Mouse (Mus musculus) intestine, embryonic 14.5 days (tissue): ENCODE measurements around the gene Trappc3l. TPM values are rescaled to one million over a fixed set of nuclear protein-coding genes. Genes with fewer than 3 reads are reported as not detected.

Source experiments
- ATAC-seq: fragments of 200-750 bp; cut with Nextera tagmentation; replicated peaks from 2 replicates; pipeline ENCODE4 v1.8.0; 2017; ENCODE audit warnings: low read depth, moderate number of reproducible peaks, moderate TSS enrichment, moderate library complexity; ENCODE audit not compliant: low FRiP score, low TSS enrichment
- DNase-seq: peaks from one replicate; pipeline ENCODE4 v3.0.0-alpha.2; 2018; ENCODE audit warnings: low spot score
- H3K27ac ChIP-seq: fragments of 300-500 bp; sonication (generic); 2 replicates; pipeline ENCODE4 v1.5.1; 2014; ENCODE audit warnings: low read depth, mild to moderate bottlenecking, control low read depth
- H3K27me3 ChIP-seq: fragments of 300-500 bp; sonication (generic); replicated peaks from 2 replicates; pipeline ENCODE4 v1.6.1; 2014; ENCODE audit warnings: low read length, control low read depth; ENCODE audit not compliant: control insufficient read depth, insufficient read depth
- H3K36me3 ChIP-seq: fragments of 300-500 bp; sonication (generic); 2 replicates; pipeline ENCODE4 v1.6.1; 2014; ENCODE audit warnings: low read length, control low read depth; ENCODE audit not compliant: control insufficient read depth, insufficient read depth
- H3K4me1 ChIP-seq: fragments of 300-500 bp; sonication (generic); replicated peaks from 2 replicates; pipeline ENCODE4 v1.6.1; 2014; ENCODE audit warnings: low read length, control low read depth, mixed read lengths; ENCODE audit not compliant: control insufficient read depth, insufficient read depth
- H3K4me2 ChIP-seq: fragments of 300-500 bp; sonication (generic); 2 replicates; pipeline ENCODE4 v1.6.1; 2014; ENCODE audit warnings: low read length
- H3K4me3 ChIP-seq: fragments of 300-500 bp; sonication (generic); 2 replicates; pipeline ENCODE4 v1.5.1; 2014; ENCODE audit warnings: low read depth, low read length, control low read depth, mixed read lengths
- H3K9ac ChIP-seq: fragments of 300-500 bp; sonication (generic); 2 replicates; pipeline ENCODE4 v1.6.1; 2014; ENCODE audit warnings: mild to moderate bottlenecking, low read length
- H3K9me3 ChIP-seq: fragments of 300-500 bp; sonication (generic); 2 replicates; pipeline ENCODE4 v1.6.1; 2016; ENCODE audit warnings: low read length, control low read depth; ENCODE audit not compliant: control insufficient read depth
- WGBS: fragments of 180-500 bp; shearing (Covaris S2); extraction: QIAGEN DNeasy Blood & Tissue Kit; methylation state at CpG from one replicate; pipeline ENCODE4 v1.1.7; 2014; 5-methylcytosine and 5-hydroxymethylcytosine counted together
- polyA plus RNA-seq: library from polyadenylated mRNA; unstranded; fragments of >200 nt; fragmentation: Nextera tagmentation; extraction: Ambion mirVana; gene quantifications from 2 replicates; pipeline ENCODE4 v1.2.1, GENCODE M21; 2014

The Trappc3l gene
- polyA plus RNA-seq, 1 experiment from 2014 or later = not detected

- Histone ChIP-seq H3K9ac (no peak overlapping the region), H3K27ac (no peak overlapping the region), H3K36me3 (no peaks in the 10 kb centered on the region), H3K27me3 (no peaks in the 10 kb centered on the region), H3K4me1 (no peaks in the 10 kb centered on the region), H3K4me2 (no peak overlapping the region), H3K9me3 (no peaks in the 10 kb centered on the region), H3K4me3 (no peak overlapping the region)
- ATAC-seq = no peak
- DNase-seq = no peak
- 25% methylated on average over 6 of the region's 6 CpGs for WGBS
Observed at GRCm38 (mm10) chr10:34136432-34136831, 99.0 kb downstream of the Trappc3l start.

GRCm38 (mm10) chr10:34138027-34138426, 100.6 kb downstream of the Trappc3l start:
- Histone ChIP-seq H3K9me3 (no peaks in the 10 kb centered on the region), H3K4me2 (no peak overlapping the region), H3K27ac (no peak overlapping the region), H3K27me3 (no peaks in the 10 kb centered on the region), H3K4me1 (no peaks in the 10 kb centered on the region), H3K9ac (no peak overlapping the region), H3K36me3 (no peaks in the 10 kb centered on the region), H3K4me3 (no peak overlapping the region)
- 43% methylated on average over 6 of the region's 6 CpGs for WGBS
- no peak for ATAC-seq
- no peak for DNase-seq

- no peak for DNase-seq
- Histone ChIP-seq H3K4me2 (no peak overlapping the region), H3K27me3 (no peaks in the 10 kb centered on the region), H3K9me3 (no peaks in the 10 kb centered on the region), H3K4me1 (no peaks in the 10 kb centered on the region), H3K36me3 (no peaks in the 10 kb centered on the region), H3K4me3 (no peak overlapping the region), H3K9ac (no peak overlapping the region), H3K27ac (no peak overlapping the region)
- WGBS = 73% methylated on average over 4 of the region's 4 CpGs
- no peak for ATAC-seq
Observed at GRCm38 (mm10) chr10:34139768-34140167, 102.4 kb downstream of the Trappc3l start.

- WGBS = 76% methylated on average over 2 of the region's 2 CpGs
- DNase-seq = no peak
- H3K27ac ChIP-seq = no peak overlapping the region
- no peaks in the 10 kb centered on the region for H3K27me3 ChIP-seq
- H3K36me3 ChIP-seq = no peaks in the 10 kb centered on the region
- no peak for ATAC-seq
- H3K9me3 ChIP-seq = no peaks in the 10 kb centered on the region
- H3K9ac ChIP-seq = no peak overlapping the region
- H3K4me1 ChIP-seq = no peaks in the 10 kb centered on the region
- H3K4me2 ChIP-seq = no peak overlapping the region
- H3K4me3 ChIP-seq = no peak overlapping the region
Observed at GRCm38 (mm10) chr10:34141693-34142092, 104.3 kb downstream of the Trappc3l start.

- ATAC-seq (no peak), DNase-seq (no peak)
- H3K27me3 ChIP-seq = no peaks in the 10 kb centered on the region
- H3K27ac ChIP-seq = no peak overlapping the region
- H3K9me3 ChIP-seq = no peaks in the 10 kb centered on the region
- H3K4me3 ChIP-seq = no peak overlapping the region
- H3K4me1 ChIP-seq = no peaks in the 10 kb centered on the region
- WGBS = 77% methylated on average over 3 of the region's 3 CpGs
- H3K4me2 ChIP-seq = no peak overlapping the region
- no peak overlapping the region for H3K9ac ChIP-seq
- peaks cover 18% of the 10 kb centered on the region for H3K36me3 ChIP-seq
Observed at GRCm38 (mm10) chr10:34149772-34150171, 112.4 kb downstream of the Trappc3l start.

GRCm38 (mm10) chr10:34150454-34150853, 113.1 kb downstream of the Trappc3l start:
- Histone ChIP-seq H3K27ac (no peak overlapping the region), H3K9ac (no peak overlapping the region), H3K4me2 (no peak overlapping the region), H3K36me3 (peaks cover 18% of the 10 kb centered on the region), H3K27me3 (no peaks in the 10 kb centered on the region), H3K9me3 (no peaks in the 10 kb centered on the region), H3K4me1 (no peaks in the 10 kb centered on the region), H3K4me3 (no peak overlapping the region)
- WGBS = 39% methylated on average over 6 of the region's 6 CpGs
- ATAC-seq (no peak), DNase-seq (no peak)

GRCm38 (mm10) chr10:34151827-34152226, 114.4 kb downstream of the Trappc3l start:
- H3K36me3 ChIP-seq = peaks cover 22% of the 10 kb centered on the region
- no peak overlapping the region for H3K4me3 ChIP-seq
- H3K9ac ChIP-seq = no peak overlapping the region
- DNase-seq (no peak), ATAC-seq (no peak)
- no peaks in the 10 kb centered on the region for H3K4me1 ChIP-seq
- WGBS = 79% methylated on average over 3 of the region's 3 CpGs
- H3K4me2 ChIP-seq = no peak overlapping the region
- no peaks in the 10 kb centered on the region for H3K27me3 ChIP-seq
- no peak overlapping the region for H3K27ac ChIP-seq
- H3K9me3 ChIP-seq = no peaks in the 10 kb centered on the region

- ATAC-seq (no peak), DNase-seq (no peak)
- no peaks in the 10 kb centered on the region for H3K4me1 ChIP-seq
- WGBS = 76% methylated on average over 12 of the region's 12 CpGs
- no peaks in the 10 kb centered on the region for H3K9me3 ChIP-seq
- H3K4me3 ChIP-seq = no peak overlapping the region
- no peak overlapping the region for H3K9ac ChIP-seq
- peaks cover 26% of the 10 kb centered on the region for H3K36me3 ChIP-seq
- no peaks in the 10 kb centered on the region for H3K27me3 ChIP-seq
- no peak overlapping the region for H3K27ac ChIP-seq
- H3K4me2 ChIP-seq = no peak overlapping the region
Observed at GRCm38 (mm10) chr10:34155796-34156554, 118.6 kb downstream of the Trappc3l start.
